ENCODE assay signal across 8 mouse cellular contexts in the genomic region with DNA sequence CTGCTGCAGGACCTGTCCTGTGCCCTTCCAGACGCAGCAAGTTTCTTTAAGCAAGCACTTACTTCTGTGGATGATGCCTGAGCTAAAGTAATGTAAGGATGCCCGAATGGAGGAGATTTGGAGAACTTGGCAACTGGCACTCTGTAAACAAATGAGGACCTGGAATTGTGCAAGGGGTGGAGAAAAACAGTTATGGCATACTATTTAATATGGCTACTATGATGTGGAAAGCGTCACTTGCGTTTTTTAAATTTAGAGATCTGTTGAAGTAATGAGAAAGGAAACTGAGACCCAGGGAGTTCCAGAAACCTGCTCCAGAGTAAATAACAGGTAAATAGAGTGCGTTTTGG. TPM values are rescaled to one million over a fixed set of nuclear protein-coding genes. Genes with fewer than 3 reads are reported as not detected.
A peak's percentile ranks its signal among the peaks of the same experiment; 100 is the strongest.
DNase-seq lines count a peak whose midpoint lies in the region; ATAC-seq and TF ChIP-seq lines count a peak whose summit lies in the region.

No protein-coding gene starts in this region.

- H3K4me2 ChIP-seq in heart, embryonic 13.5 days, result peak overlapping the region; percentile 92
- peak overlapping the region; percentile 91 for H3K4me2 ChIP-seq in intestine, embryonic 14.5 days (ENCODE audit: low read length)
- peak overlapping the region; percentile 86 for H3K4me2 ChIP-seq in midbrain, embryonic 14.5 days (ENCODE audit: low read length)

- peaks cover 26% of the 10 kb centered on the region for H3K4me1 ChIP-seq in heart, embryonic 13.5 days
- no peaks in the 10 kb centered on the region; the same call in 1 of the 2 replicates for H3K4me1 ChIP-seq in cortical plate, adult 2 months (ENCODE audit: control insufficient read depth, insufficient read depth, low read length)
- H3K4me1 ChIP-seq in intestine, embryonic 14.5 days (replicated peaks; ENCODE audit: control insufficient read depth, insufficient read depth, low read length), result 0 out of 2 replicates have a peak, but pooled peaks cover 3% of the 10 kb centered on the region
- H3K4me1 ChIP-seq in midbrain, embryonic 14.5 days (ENCODE audit: control insufficient read depth, insufficient read depth, low read length), result peaks cover 13% of the 10 kb centered on the region

- H3K27me3 ChIP-seq in heart, embryonic 13.5 days (replicated peaks), result no peaks in the 10 kb centered on the region
- H3K27me3 ChIP-seq in intestine, embryonic 14.5 days (replicated peaks; ENCODE audit: control insufficient read depth, insufficient read depth, low read length), result no peaks in the 10 kb centered on the region
- no peaks in the 10 kb centered on the region for H3K27me3 ChIP-seq in midbrain, embryonic 14.5 days (ENCODE audit: control insufficient read depth, insufficient read depth, low read length)

- TF ChIP-seq POLR2A in cortical plate, adult 2 months (IDR thresholded peaks at IDR 0.05; ENCODE audit: extremely low read depth, insufficient read depth, low read length), result no peak

- H3K27ac ChIP-seq in heart, embryonic 13.5 days (replicated peaks), result peak overlapping the region; percentile 90
- H3K27ac ChIP-seq in cortical plate, adult 2 months (ENCODE audit: insufficient read depth, low read length), result peak overlapping the region; percentile 11; the same call in 1 of the 2 replicates
- H3K27ac ChIP-seq in intestine, embryonic 14.5 days (ENCODE audit: low read depth), result no peak overlapping the region
- peak overlapping the region; percentile 84; the same call in 1 of the 2 replicates for H3K27ac ChIP-seq in midbrain, embryonic 14.5 days (replicated peaks; ENCODE audit: low read depth, low read length)

- DNase-seq in heart, postnatal 36 days, result no peak
- no peak for DNase-seq in intestine, embryonic 14.5 days (ENCODE audit: low spot score)
- no peak for DNase-seq in midbrain, embryonic 14.5 days
- no peak for DNase-seq in left cerebral cortex, postnatal 10 days (ENCODE audit: extremely low spot score in 1 of 2, low spot score in 2 of 2)
- DNase-seq in thymus, postnatal 36 days, result no peak
- DNase-seq in adrenal gland, postnatal 14 days, result no peak

- H3K36me3 ChIP-seq in heart, embryonic 13.5 days, result no peaks in the 10 kb centered on the region
- H3K36me3 ChIP-seq in intestine, embryonic 14.5 days (ENCODE audit: control insufficient read depth, insufficient read depth, low read length), result no peaks in the 10 kb centered on the region
- H3K36me3 ChIP-seq in midbrain, embryonic 14.5 days (ENCODE audit: control insufficient read depth, insufficient read depth, low read length), result no peaks in the 10 kb centered on the region

- no peaks in the 10 kb centered on the region for H3K9me3 ChIP-seq in heart, embryonic 13.5 days
- no peaks in the 10 kb centered on the region for H3K9me3 ChIP-seq in intestine, embryonic 14.5 days (ENCODE audit: control insufficient read depth, low read length)
- H3K9me3 ChIP-seq in midbrain, embryonic 14.5 days (ENCODE audit: control insufficient read depth, low read length), result no peaks in the 10 kb centered on the region

- no peak for TF ChIP-seq CTCF in cortical plate, adult 2 months (IDR thresholded peaks at IDR 0.05; ENCODE audit: extremely low read depth, insufficient read depth, low read length)

- intact Hi-C loops in heart, postnatal 36 days (cut with DNase I), result loop anchor here (2.0 kb wide), 3 partner anchors 21 to 59 kb away; a partner anchor contains a TSS
- intact Hi-C loops in left cerebral cortex, postnatal 10 days (cut with DNase I), result loop anchor here (5.0 kb wide), 1 partner anchor 61 kb away; a partner anchor contains a TSS

- ATAC-seq in heart, embryonic 13.5 days (ENCODE audit: extremely low read depth, insufficient number of reproducible peaks, low FRiP score, low TSS enrichment), result no peak
- no peak for ATAC-seq in intestine, embryonic 14.5 days (replicated peaks; ENCODE audit: low FRiP score, low TSS enrichment, low read depth)
- ATAC-seq in midbrain, embryonic 14.5 days (ENCODE audit: low FRiP score, low TSS enrichment), result peak; percentile 35; the same call in 1 of the 2 replicates

- no peak overlapping the region for H3K9ac ChIP-seq in heart, embryonic 13.5 days
- no peak overlapping the region; the same call in 1 of the 2 replicates for H3K9ac ChIP-seq in intestine, embryonic 14.5 days (ENCODE audit: low read length)
- H3K9ac ChIP-seq in midbrain, embryonic 14.5 days (replicated peaks; ENCODE audit: low read length), result peak overlapping the region; percentile 62; the same call in 1 of the 2 replicates

- 36% methylated on average over 5 of the region's 5 CpGs for WGBS in heart, embryonic 13.5 days
- 36% methylated on average over 5 of the region's 5 CpGs for WGBS in intestine, embryonic 14.5 days
- WGBS in midbrain, embryonic 14.5 days, result 43% methylated on average over 5 of the region's 5 CpGs

- peak overlapping the region; percentile 67 for H3K4me3 ChIP-seq in heart, embryonic 13.5 days
- H3K4me3 ChIP-seq in cortical plate, adult 2 months (ENCODE audit: insufficient read depth, low read length), result peak overlapping the region; percentile 41; the same call in 1 of the 2 replicates
- H3K4me3 ChIP-seq in intestine, embryonic 14.5 days (ENCODE audit: low read depth, low read length), result peak overlapping the region; percentile 53
- peak overlapping the region; percentile 45 for H3K4me3 ChIP-seq in midbrain, embryonic 14.5 days (replicated peaks; ENCODE audit: low read depth, low read length)

RNA-seq across cellular contexts. Expression of a gene that starts 58.6 kb away (rescaled TPM):
- 3.3 and 3.6 TPM in 2 replicates for polyA plus RNA-seq in heart, embryonic 13.5 days (2015; fragmentation: Nextera tagmentation; extraction: Ambion mirVana)
- 10 to 100 TPM; 24.6 to 26.3 TPM for total RNA-seq in heart, postnatal 36 days (2021)
- polyA plus RNA-seq in cortical plate, adult 2 months (2012; rRNA removed), result 8.3 and 9.0 TPM in 2 replicates
- polyA plus RNA-seq in intestine, embryonic 14.5 days (2014; fragmentation: Nextera tagmentation; extraction: Ambion mirVana), result 4.4 and 5.1 TPM in 2 replicates
- polyA plus RNA-seq in midbrain, embryonic 14.5 days (2014; fragmentation: Nextera tagmentation; extraction: Ambion mirVana), result 9.0 and 16.9 TPM in 2 replicates
- total RNA-seq in left cerebral cortex, postnatal 10 days (2021), result 10 to 100 TPM; 30.1 to 30.2 TPM
- total RNA-seq in adrenal gland, postnatal 14 days (2021), result 164 and 209 TPM in 2 replicates
